Mouse (Mus musculus) stomach, embryonic 14.5 days (tissue): ENCODE results near the gene Actg1. TPM values are rescaled to one million over a fixed set of nuclear protein-coding genes. Genes with fewer than 3 reads are reported as not detected.
A peak's percentile ranks its signal among the peaks of the same experiment; 100 is the strongest.

ENCODE experiments used
- ATAC-seq: fragments of 200-750 bp; cut with Nextera tagmentation; 2 replicates; pipeline ENCODE4 v1.8.0; 2017; ENCODE audit warnings: low read depth, moderate TSS enrichment; ENCODE audit not compliant: insufficient number of reproducible peaks, insufficient read depth, low FRiP score
- H3K27ac ChIP-seq: fragments of 300-500 bp; sonication (generic); 2 replicates; pipeline ENCODE4 v1.5.1; 2014; ENCODE audit warnings: mild to moderate bottlenecking, low read length, moderate library complexity, mixed read lengths
- H3K27me3 ChIP-seq: fragments of 300-500 bp; sonication (generic); 2 replicates; pipeline ENCODE4 v1.6.1; 2014; ENCODE audit warnings: low read length, control low read depth, mixed read lengths; ENCODE audit not compliant: control insufficient read depth, insufficient read depth
- H3K36me3 ChIP-seq: fragments of 300-500 bp; sonication (generic); 2 replicates; pipeline ENCODE4 v1.6.1; 2014; ENCODE audit warnings: mild to moderate bottlenecking, control low read depth, low read length, moderate library complexity, mixed read lengths; ENCODE audit not compliant: control insufficient read depth, insufficient read depth
- H3K4me1 ChIP-seq: fragments of 300-500 bp; sonication (generic); 2 replicates; pipeline ENCODE4 v1.6.1; 2014; ENCODE audit warnings: low read length, control low read depth, mixed read lengths; ENCODE audit not compliant: control insufficient read depth, insufficient read depth
- H3K4me2 ChIP-seq: fragments of 300-500 bp; sonication (generic); replicated peaks from 2 replicates; pipeline ENCODE4 v1.6.1; 2014; ENCODE audit warnings: low read depth, low read length, control low read depth
- H3K4me3 ChIP-seq: fragments of 300-500 bp; sonication (generic); 2 replicates; pipeline ENCODE4 v1.5.1; 2014; ENCODE audit warnings: low read depth, low read length, control low read depth
- H3K9ac ChIP-seq: fragments of 300-500 bp; sonication (generic); replicated peaks from 2 replicates; pipeline ENCODE4 v1.6.1; 2014; ENCODE audit warnings: low read depth, mild to moderate bottlenecking, control low read depth, low read length, moderate library complexity, mixed read lengths
- H3K9me3 ChIP-seq: fragments of 300-500 bp; sonication (generic); 2 replicates; pipeline ENCODE4 v1.6.1; 2016; ENCODE audit warnings: low read depth, low read length, control low read depth; ENCODE audit not compliant: control insufficient read depth
- WGBS: fragments of 180-500 bp; shearing (Covaris S2); extraction: QIAGEN DNeasy Blood & Tissue Kit; methylation state at CpG from one replicate; pipeline ENCODE4 v1.1.7; 2014; 5-methylcytosine and 5-hydroxymethylcytosine counted together
- polyA plus RNA-seq: library from polyadenylated mRNA; unstranded; fragments of >200 nt; fragmentation: Nextera tagmentation; extraction: Ambion mirVana; gene quantifications from 2 replicates; pipeline ENCODE4 v1.2.1, GENCODE M21; 2014

Actg1 gene
- polyA plus RNA-seq, 1 experiment from 2014 or later, result 3,014 TPM

GRCm38 (mm10) chr11:120380271-120380670 is 31.9 kb upstream of the Actg1 start:
- Histone ChIP-seq H3K4me1 (peaks cover 10% of the 10 kb centered on the region), H3K9me3 (no peaks in the 10 kb centered on the region), H3K27ac (no peak overlapping the region)

DNA sequence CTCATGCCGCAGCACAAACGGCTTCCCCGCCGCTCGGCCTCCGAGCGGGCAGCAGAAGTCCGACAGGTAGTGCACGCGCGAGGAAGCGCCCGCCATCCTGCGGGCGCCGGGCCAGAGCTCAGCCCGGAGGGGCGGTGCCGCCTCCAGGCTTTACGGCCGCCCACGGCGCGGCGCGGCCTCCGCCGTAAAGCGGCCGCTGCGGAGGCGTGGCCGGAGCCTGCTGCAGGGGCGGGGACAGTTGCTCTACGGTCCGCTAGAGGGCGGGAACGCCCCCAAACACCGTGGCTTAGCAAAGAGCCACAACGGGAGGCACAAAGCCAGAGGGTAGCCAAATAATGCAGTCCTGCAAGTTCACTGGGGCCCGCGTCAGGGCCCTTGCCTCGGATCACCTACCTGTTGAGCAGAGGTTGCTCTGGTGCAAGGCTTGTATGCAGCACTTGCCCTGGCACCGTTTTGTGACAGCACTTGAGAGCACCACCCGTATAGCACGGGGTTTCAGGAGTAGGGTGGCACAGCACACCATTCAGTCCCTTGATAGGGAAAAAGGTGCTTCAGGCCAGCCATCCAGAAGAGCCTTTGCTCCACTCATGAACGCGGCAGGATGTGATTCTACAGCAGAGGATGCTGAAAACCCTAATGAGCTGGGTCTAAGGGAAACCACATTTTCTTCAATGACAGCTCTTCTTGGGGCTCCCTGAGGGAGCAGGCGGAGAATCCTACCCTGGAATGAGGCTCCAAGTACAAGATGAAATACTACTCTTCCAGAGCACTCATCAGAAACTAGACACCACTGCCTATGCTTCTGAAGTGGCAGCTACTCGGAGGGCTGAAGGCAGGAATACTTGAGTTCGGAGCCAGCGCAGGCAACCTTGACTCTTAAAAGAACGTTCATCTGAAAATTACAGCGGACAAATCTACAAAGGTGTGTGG is 30.5 kb upstream of the Actg1 start, which contains the start of gene Faap100:
TSS of gene Faap100 (minus strand) at position 154 of the 930 bp plus-strand sequence.
- ATAC-seq, result peak; percentile 83
- H3K9ac ChIP-seq, result peak within 1 kb of the TSS; percentile 79
- H3K9me3 ChIP-seq, result no peaks in the 10 kb centered on the region
- no peaks in the 10 kb centered on the region for H3K27me3 ChIP-seq
- peak within 1 kb of the TSS; percentile 85 for H3K4me3 ChIP-seq
- H3K36me3 ChIP-seq, result peaks cover 66% of the 10 kb centered on the region
- peak within 1 kb of the TSS; percentile 74; the same call in 1 of the 2 replicates for H3K27ac ChIP-seq
- peaks cover 10% of the 10 kb centered on the region for H3K4me1 ChIP-seq
- WGBS, result 7% methylated on average over 54 of the region's 54 CpGs
- peak within 1 kb of the TSS; percentile 95 for H3K4me2 ChIP-seq

More at GRCm38 (mm10) chr11:120380271-120380670, 31.9 kb upstream of the Actg1 start:
- Histone ChIP-seq H3K36me3 (peaks cover 63% of the 10 kb centered on the region), H3K27me3 (no peaks in the 10 kb centered on the region), H3K4me3 (no peak overlapping the region), H3K4me2 (no peak overlapping the region), H3K9ac (no peak overlapping the region)
- ATAC-seq, result no peak
- WGBS, result 92% methylated on average over 3 of the region's 3 CpGs

DNA sequence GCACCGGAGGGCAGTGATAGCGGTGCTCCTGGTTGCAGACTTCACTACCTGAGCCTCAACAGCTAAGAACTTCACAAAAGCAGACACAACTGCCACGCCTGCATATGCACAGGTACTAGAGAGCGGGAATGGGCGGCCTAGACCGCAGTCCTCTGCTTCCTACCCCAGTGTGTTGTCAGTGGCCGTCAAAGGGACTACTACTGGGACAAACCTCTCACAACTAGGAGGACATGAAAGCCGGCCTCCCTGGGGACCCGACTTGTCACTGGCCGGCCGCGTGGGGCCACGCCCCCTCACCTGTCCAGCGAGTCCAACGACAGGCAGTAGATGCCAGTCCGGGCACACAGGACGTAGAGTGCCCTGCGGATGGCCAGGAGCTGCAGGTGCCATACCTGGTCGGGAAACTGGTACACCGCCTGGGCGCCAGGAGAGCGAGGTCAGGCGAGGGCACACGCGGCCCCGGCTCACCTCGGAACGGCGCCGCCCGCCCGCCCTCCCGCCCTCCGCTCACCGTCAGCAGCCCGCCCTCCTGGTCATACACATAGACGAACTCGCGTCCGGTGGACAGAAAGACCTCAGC is 29.8 kb upstream of the Actg1 start:
- Histone ChIP-seq H3K4me1 (peaks cover 10% of the 10 kb centered on the region), H3K9me3 (no peaks in the 10 kb centered on the region), H3K27me3 (no peaks in the 10 kb centered on the region), H3K4me3 (peak overlapping the region; percentile 85), H3K9ac (peak overlapping the region; percentile 79), H3K36me3 (peaks cover 66% of the 10 kb centered on the region), H3K4me2 (peak overlapping the region; percentile 95), H3K27ac (no peak overlapping the region; the same call in 1 of the 2 replicates)
- WGBS, result 4% methylated on average over 38 of the region's 40 CpGs
- peak; percentile 47 for ATAC-seq

- H3K27me3 ChIP-seq, result no peaks in the 10 kb centered on the region
- peak overlapping the region; percentile 79; the same call in 1 of the 2 replicates for H3K9ac ChIP-seq
- no peak overlapping the region for H3K27ac ChIP-seq
- H3K4me1 ChIP-seq, result peaks cover 10% of the 10 kb centered on the region
- H3K4me3 ChIP-seq, result peak overlapping the region; percentile 85
- 65% methylated on average over 10 of the region's 10 CpGs for WGBS
- H3K4me2 ChIP-seq, result peak overlapping the region; percentile 95
- no peaks in the 10 kb centered on the region for H3K9me3 ChIP-seq
- peaks cover 66% of the 10 kb centered on the region for H3K36me3 ChIP-seq
- no peak for ATAC-seq
Observed at GRCm38 (mm10) chr11:120377337-120377736, 29.0 kb upstream of the Actg1 start.

- no peak for ATAC-seq
- peaks cover 10% of the 10 kb centered on the region for H3K4me1 ChIP-seq
- H3K9ac ChIP-seq, result no peak overlapping the region
- WGBS, result 86% methylated on average over 17 of the region's 17 CpGs
- no peaks in the 10 kb centered on the region for H3K27me3 ChIP-seq
- H3K4me3 ChIP-seq, result no peak overlapping the region
- peaks cover 66% of the 10 kb centered on the region for H3K36me3 ChIP-seq
- no peaks in the 10 kb centered on the region for H3K9me3 ChIP-seq
- no peak overlapping the region for H3K27ac ChIP-seq
- no peak overlapping the region for H3K4me2 ChIP-seq
Observed at GRCm38 (mm10) chr11:120376302-120377160, 28.2 kb upstream of the Actg1 start.

DNA sequence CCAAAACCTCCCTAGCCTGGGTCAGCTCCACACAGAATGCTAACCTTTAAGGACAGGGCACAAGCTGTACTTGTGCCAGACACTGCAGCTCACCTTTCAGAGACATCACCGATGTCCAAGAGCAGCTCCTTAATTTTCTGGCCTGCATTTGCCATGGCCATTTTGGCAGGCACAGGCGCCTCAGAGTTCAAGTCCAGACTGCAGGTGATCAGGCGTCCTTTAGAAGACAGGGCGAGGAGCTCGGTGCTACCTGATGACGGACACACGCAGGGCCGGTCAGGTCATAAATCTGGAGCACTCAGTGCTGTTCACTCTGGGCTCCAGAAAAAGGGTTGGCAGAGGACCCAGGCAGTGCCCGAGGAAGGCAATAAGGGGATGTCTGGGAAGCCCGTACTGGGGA is 27.0 kb upstream of the Actg1 start:
- no peak overlapping the region for H3K9ac ChIP-seq
- 93% methylated on average over 10 of the region's 10 CpGs for WGBS
- H3K4me2 ChIP-seq, result no peak overlapping the region
- H3K27ac ChIP-seq, result no peak overlapping the region
- H3K27me3 ChIP-seq, result no peaks in the 10 kb centered on the region
- no peak overlapping the region for H3K4me3 ChIP-seq
- no peaks in the 10 kb centered on the region for H3K9me3 ChIP-seq
- no peak for ATAC-seq
- peaks cover 10% of the 10 kb centered on the region for H3K4me1 ChIP-seq
- H3K36me3 ChIP-seq, result peaks cover 68% of the 10 kb centered on the region

- Histone ChIP-seq H3K4me3 (no peak overlapping the region), H3K36me3 (peaks cover 76% of the 10 kb centered on the region), H3K4me1 (peaks cover 8% of the 10 kb centered on the region), H3K27me3 (no peaks in the 10 kb centered on the region), H3K4me2 (no peak overlapping the region), H3K27ac (no peak overlapping the region), H3K9ac (no peak overlapping the region), H3K9me3 (no peaks in the 10 kb centered on the region)
- WGBS, result 91% methylated on average over 23 of the region's 23 CpGs
- ATAC-seq, result no peak
Observed at GRCm38 (mm10) chr11:120373820-120374586, 25.7 kb upstream of the Actg1 start.
